Mouse (Mus musculus) spleen, adult 2 months (tissue): Measurements from ENCODE around the gene Gcgr.

Experiments
- CTCF ChIP-seq: fragments of 200-500 bp; IDR thresholded peaks from 2 replicates; pipeline ENCODE4 v1.5.1; 2011; ENCODE audit warnings: mild to moderate bottlenecking, inconsistent platforms; ENCODE audit not compliant: insufficient read depth, insufficient read length, insufficient replicate concordance; ENCODE audit errors: extremely low read depth
- POLR2A ChIP-seq: fragments of 200-500 bp; IDR thresholded peaks from 2 replicates; pipeline ENCODE4 v1.6.1; 2011; ENCODE audit warnings: low read depth, low read length, inconsistent platforms

DNA sequence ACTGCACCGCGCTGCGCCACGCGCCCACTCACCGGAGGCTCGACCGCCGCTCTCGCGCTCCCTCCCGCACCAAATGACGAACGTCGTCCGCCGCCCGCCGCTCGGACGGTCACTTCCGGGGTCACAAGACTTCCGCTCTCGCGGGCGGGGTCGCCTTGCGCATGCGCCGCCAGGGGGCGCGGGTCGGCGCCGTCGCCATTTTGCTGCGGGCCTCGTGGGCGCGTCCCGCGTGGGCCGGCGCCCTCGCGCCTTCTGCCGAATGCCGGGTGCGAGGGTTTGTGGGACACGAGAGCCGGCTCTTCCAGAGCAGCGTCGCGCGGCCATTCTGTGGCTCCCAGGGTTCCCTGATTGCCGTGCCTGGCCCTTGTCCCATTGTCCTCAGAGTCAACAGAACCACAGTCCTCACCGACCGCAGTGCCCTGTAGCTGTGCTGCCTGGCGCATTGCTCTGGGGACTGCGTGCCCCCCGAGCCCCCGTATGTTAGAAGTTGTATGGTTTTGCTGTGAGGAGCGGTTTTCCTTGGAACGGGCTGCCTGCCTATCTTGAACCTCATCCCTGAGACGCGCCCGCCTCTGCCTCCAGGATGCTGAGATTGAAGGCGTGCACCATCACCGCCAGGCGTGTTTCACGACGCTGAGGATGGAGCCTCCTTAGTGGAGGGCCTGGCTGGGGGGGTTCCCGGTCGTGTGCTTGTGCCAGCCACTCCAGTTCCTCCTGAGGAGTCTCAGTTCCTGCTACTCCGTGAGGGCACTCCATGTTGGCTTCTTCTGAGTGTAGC is 51.2 kb downstream of the Gcgr start, which contains the start of gene Arhgdia:
- peak; percentile 26; the same call in 1 of the 2 replicates for TF ChIP-seq CTCF
- TF ChIP-seq POLR2A, result peak; percentile 95
